Mouse (Mus musculus) cerebellum, adult (tissue): Measurements from ENCODE around the gene Prkn.

Experiments
- ATAC-seq: cut with Nextera tagmentation; 2 replicates; pipeline ENCODE4 v1.9.2; 2017; ENCODE audit warnings: mild to moderate bottlenecking, moderate library complexity, mixed read lengths; ENCODE audit not compliant: insufficient number of reproducible peaks, low FRiP score, low TSS enrichment

The Prkn gene

GRCm38 (mm10) chr17:11383364-11383962, 543.3 kb downstream of the Prkn start:
- ATAC-seq: no peak

GRCm38 (mm10) chr17:11385246-11385645, 545.1 kb downstream of the Prkn start:
- 0 out of 2 replicates have a peak, but pooled peaks have one; percentile 26 for ATAC-seq

- no peak for ATAC-seq
Measured at GRCm38 (mm10) chr17:11392622-11393294, 552.6 kb downstream of the Prkn start.

- ATAC-seq: no peak
Measured at GRCm38 (mm10) chr17:11394607-11395006, 554.4 kb downstream of the Prkn start.

GRCm38 (mm10) chr17:11397678-11398077, 557.5 kb downstream of the Prkn start:
- ATAC-seq: no peak

- peak; percentile 56; the same call in 1 of the 2 replicates for ATAC-seq
Measured at GRCm38 (mm10) chr17:11402225-11402875, 562.2 kb downstream of the Prkn start.

GRCm38 (mm10) chr17:11411414-11411813, 571.2 kb downstream of the Prkn start:
- ATAC-seq: no peak

- ATAC-seq: no peak
Measured at GRCm38 (mm10) chr17:11413688-11414087, 573.5 kb downstream of the Prkn start.

GRCm38 (mm10) chr17:11414288-11414687, 574.1 kb downstream of the Prkn start:
- no peak for ATAC-seq

GRCm38 (mm10) chr17:11417150-11417549, 577.0 kb downstream of the Prkn start:
- ATAC-seq: no peak

GRCm38 (mm10) chr17:11419484-11419883, 579.3 kb downstream of the Prkn start:
- no peak for ATAC-seq

- no peak for ATAC-seq
Measured at GRCm38 (mm10) chr17:11420839-11421238, 580.7 kb downstream of the Prkn start.

GRCm38 (mm10) chr17:11421264-11421940, 581.2 kb downstream of the Prkn start:
- no peak for ATAC-seq

GRCm38 (mm10) chr17:11431323-11431722, 591.1 kb downstream of the Prkn start:
- no peak for ATAC-seq

GRCm38 (mm10) chr17:11432593-11432992, 592.4 kb downstream of the Prkn start:
- no peak for ATAC-seq

GRCm38 (mm10) chr17:11462721-11463120, 622.5 kb downstream of the Prkn start:
- ATAC-seq: no peak

GRCm38 (mm10) chr17:11466095-11466494, 625.9 kb downstream of the Prkn start:
- ATAC-seq: no peak

GRCm38 (mm10) chr17:11468624-11469023, 628.4 kb downstream of the Prkn start:
- no peak for ATAC-seq

- no peak for ATAC-seq
Measured at GRCm38 (mm10) chr17:11483032-11483431, 642.8 kb downstream of the Prkn start.

GRCm38 (mm10) chr17:11490051-11490450, 649.9 kb downstream of the Prkn start:
- peak; percentile 95 for ATAC-seq

- ATAC-seq: no peak
Measured at GRCm38 (mm10) chr17:11502556-11502955, 662.4 kb downstream of the Prkn start.
